Mouse (Mus musculus) embryonic facial prominence, embryonic 14.5 days (tissue): ENCODE data around the gene Amotl1. TPM values are rescaled to one million over a fixed set of nuclear protein-coding genes. Genes with fewer than 3 reads are reported as not detected.
A peak's percentile ranks its signal among the peaks of the same experiment; 100 is the strongest.

Experiments used
- ATAC-seq: fragments of 200-750 bp; cut with Nextera tagmentation; 2 replicates; pipeline ENCODE4 v1.8.0; 2017; ENCODE audit warnings: low read depth, moderate number of reproducible peaks, moderate TSS enrichment
- DNase-seq: peaks from one replicate; pipeline ENCODE4 v3.0.0-alpha.2; 2015; ENCODE audit warnings: low spot score
- H3K27ac ChIP-seq: fragments of 300-500 bp; sonication (generic); replicated peaks from 2 replicates; pipeline ENCODE4 v1.5.1; 2014; ENCODE audit warnings: low read depth, mild to moderate bottlenecking, low read length, moderate library complexity
- H3K27me3 ChIP-seq: fragments of 300-500 bp; sonication (generic); replicated peaks from 2 replicates; pipeline ENCODE4 v1.6.1; 2014; ENCODE audit warnings: low read length; ENCODE audit not compliant: control insufficient read depth, insufficient read depth
- H3K36me3 ChIP-seq: fragments of 300-500 bp; sonication (generic); 2 replicates; pipeline ENCODE4 v1.6.1; 2014; ENCODE audit warnings: low read length, mixed read lengths; ENCODE audit not compliant: control insufficient read depth, insufficient read depth
- H3K4me1 ChIP-seq: fragments of 300-500 bp; sonication (generic); 2 replicates; pipeline ENCODE4 v1.6.1; 2014; ENCODE audit warnings: antibody characterized with exemption, low read length; ENCODE audit not compliant: control insufficient read depth, insufficient read depth
- H3K4me2 ChIP-seq: fragments of 300-500 bp; sonication (generic); 2 replicates; pipeline ENCODE4 v1.6.1; 2014; ENCODE audit warnings: low read depth, mild to moderate bottlenecking, low read length, moderate library complexity, mixed read lengths
- H3K4me3 ChIP-seq: fragments of 300-500 bp; sonication (generic); 2 replicates; pipeline ENCODE4 v1.5.1; 2014; ENCODE audit warnings: low read depth, mild to moderate bottlenecking, low read length
- H3K9ac ChIP-seq: fragments of 300-500 bp; sonication (generic); 2 replicates; pipeline ENCODE4 v1.6.1; 2014; ENCODE audit warnings: low read depth, mild to moderate bottlenecking, low read length, moderate library complexity, mixed read lengths
- H3K9me3 ChIP-seq: fragments of 300-500 bp; sonication (generic); 2 replicates; pipeline ENCODE4 v1.6.1; 2016; ENCODE audit warnings: low read length; ENCODE audit not compliant: control insufficient read depth
- WGBS: fragments of 180-500 bp; shearing (Covaris S2); extraction: QIAGEN DNeasy Blood & Tissue Kit; methylation state at CpG from one replicate; pipeline ENCODE4 v1.1.7; 2014; 5-methylcytosine and 5-hydroxymethylcytosine counted together
- polyA plus RNA-seq: library from polyadenylated mRNA; unstranded; fragments of >200 nt; fragmentation: Nextera tagmentation; extraction: Ambion mirVana; gene quantifications from 2 replicates; pipeline ENCODE4 v1.2.1, GENCODE M21; 2014

The Amotl1 gene
- polyA plus RNA-seq, 1 experiment from 2014 or later: 49.1 TPM

DNA sequence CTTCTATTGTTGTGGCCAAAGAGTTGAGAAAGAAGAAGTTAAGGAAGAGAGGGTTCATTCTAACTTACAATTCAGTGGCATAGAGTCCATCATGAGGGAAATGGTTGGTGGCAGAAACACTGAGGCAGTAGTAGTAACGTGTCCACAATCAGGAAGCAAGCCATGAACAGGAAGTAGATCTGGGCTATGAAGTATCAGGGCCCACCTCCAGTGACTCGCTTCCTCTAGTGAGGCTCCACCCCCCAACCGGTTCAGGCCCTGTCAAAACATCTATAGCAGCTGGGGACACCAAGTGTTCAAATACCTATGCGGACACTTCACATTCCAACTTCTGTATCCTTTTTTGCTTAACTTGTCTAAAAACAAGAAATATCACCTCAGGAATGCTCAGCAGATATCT is 38.9 kb downstream of the Amotl1 start:
- no peak for DNase-seq
- Histone ChIP-seq H3K4me3 (no peak overlapping the region), H3K9ac (no peak overlapping the region), H3K9me3 (no peaks in the 10 kb centered on the region), H3K4me2 (no peak overlapping the region), H3K27ac (no peak overlapping the region), H3K4me1 (peaks cover 21% of the 10 kb centered on the region), H3K27me3 (no peaks in the 10 kb centered on the region), H3K36me3 (peaks cover 24% of the 10 kb centered on the region; the same call in 1 of the 2 replicates)
- no peak for ATAC-seq
- WGBS: 83% methylated on average over 4 of the region's 4 CpGs

DNA sequence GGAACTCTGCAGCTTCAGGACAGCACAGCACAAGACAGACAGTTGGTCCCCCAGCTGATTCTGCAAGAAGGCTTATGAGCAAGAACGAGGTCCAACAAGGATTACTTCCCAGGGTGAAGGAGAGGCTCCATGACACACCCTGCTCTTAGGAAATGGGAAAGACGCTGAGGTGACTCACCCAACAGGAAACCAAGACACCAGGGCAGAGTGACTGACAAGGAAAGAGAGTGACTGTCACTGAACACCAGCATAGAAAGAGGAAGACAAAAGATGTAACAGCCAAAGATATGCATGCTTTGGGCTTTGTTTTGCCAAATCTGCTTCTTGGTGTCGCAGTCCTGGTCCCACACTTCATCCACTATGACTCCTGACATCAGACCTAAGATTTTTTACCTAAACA is 40.5 kb downstream of the Amotl1 start:
- Histone ChIP-seq H3K4me3 (no peak overlapping the region), H3K9me3 (no peaks in the 10 kb centered on the region), H3K4me2 (no peak overlapping the region), H3K27me3 (no peaks in the 10 kb centered on the region), H3K27ac (no peak overlapping the region), H3K9ac (no peak overlapping the region), H3K4me1 (peaks cover 25% of the 10 kb centered on the region), H3K36me3 (peaks cover 24% of the 10 kb centered on the region)
- ATAC-seq (no peak), DNase-seq (no peak)
- WGBS: 78% methylated on average over 3 of the region's 3 CpGs

DNA sequence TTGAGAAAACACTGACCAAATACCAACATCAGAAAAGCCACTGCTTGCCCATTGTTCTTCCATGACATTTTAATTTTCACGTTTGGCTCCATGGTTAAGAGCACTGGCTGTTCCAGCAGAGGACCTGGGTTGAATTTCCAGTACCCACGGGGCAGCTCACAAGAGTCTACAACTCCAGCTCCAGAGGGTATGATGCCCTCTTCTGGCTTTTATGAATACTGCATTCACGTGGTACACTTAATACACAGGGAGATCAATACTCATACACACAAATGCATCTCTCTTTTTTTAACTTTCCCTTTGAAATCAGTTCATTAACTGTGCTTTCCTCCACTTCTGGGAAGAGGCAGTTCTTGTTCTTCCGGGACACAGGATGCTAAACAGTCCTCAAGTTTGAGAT is 41.4 kb downstream of the Amotl1 start:
- no peak overlapping the region for H3K9ac ChIP-seq
- H3K36me3 ChIP-seq: peaks cover 24% of the 10 kb centered on the region
- no peak for ATAC-seq
- H3K4me1 ChIP-seq: peaks cover 28% of the 10 kb centered on the region
- H3K27me3 ChIP-seq: no peaks in the 10 kb centered on the region
- no peak overlapping the region for H3K4me2 ChIP-seq
- WGBS: 74% methylated on average over 4 of the region's 4 CpGs
- no peak overlapping the region for H3K4me3 ChIP-seq
- no peak for DNase-seq
- no peak overlapping the region for H3K27ac ChIP-seq
- no peaks in the 10 kb centered on the region for H3K9me3 ChIP-seq

DNA sequence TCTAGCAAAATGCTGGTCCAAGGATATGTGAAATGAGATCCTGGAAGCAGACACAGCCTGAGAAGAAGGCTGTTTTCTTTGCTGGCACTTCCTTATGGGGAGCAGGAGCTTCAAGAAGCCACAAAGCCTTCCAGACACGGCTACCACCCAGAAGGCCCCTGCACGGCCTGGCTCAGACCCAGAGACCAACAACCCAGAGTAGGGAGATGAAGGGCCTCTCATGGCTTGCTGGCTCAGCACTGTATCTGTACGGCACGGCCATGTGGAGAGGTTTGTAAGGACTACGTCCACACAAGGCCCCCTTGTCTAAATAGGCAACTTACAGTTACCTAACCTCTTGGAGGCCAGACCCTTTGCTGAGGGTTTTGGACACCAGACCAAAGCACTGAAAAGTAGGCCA is 45.1 kb downstream of the Amotl1 start:
- peak overlapping the region; percentile 13; the same call in 1 of the 2 replicates for H3K27ac ChIP-seq

DNA sequence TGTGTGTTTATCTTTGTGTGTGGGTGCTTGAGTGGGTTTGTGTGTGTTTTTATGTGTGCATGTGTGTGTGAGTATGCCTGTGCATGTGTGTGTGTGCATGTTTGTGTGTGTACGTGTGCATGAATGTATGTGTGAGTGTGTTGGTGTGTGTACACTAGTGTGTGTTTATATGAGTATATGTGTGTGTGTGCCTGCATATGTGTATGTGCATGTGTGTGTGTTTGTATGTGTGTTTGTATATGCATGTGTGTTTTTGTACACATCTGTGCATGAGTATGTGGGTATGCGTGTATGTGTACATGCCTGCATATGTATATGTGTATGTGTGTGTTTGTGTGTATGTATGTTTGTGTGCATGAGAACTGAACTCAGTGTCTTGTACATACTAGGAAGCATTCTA is 46.7 kb downstream of the Amotl1 start:
- no peak for ATAC-seq

More for the DNA sequence above, 45.1 kb downstream of the Amotl1 start:
- 59% methylated on average over 5 of the region's 5 CpGs for WGBS
- ATAC-seq (peak; percentile 77; the same call in 1 of the 2 replicates), DNase-seq (peak; percentile 72)
- Histone ChIP-seq H3K4me1 (peaks cover 18% of the 10 kb centered on the region), H3K4me2 (no peak overlapping the region), H3K4me3 (no peak overlapping the region), H3K36me3 (peaks cover 35% of the 10 kb centered on the region), H3K27me3 (no peaks in the 10 kb centered on the region), H3K9me3 (no peaks in the 10 kb centered on the region), H3K9ac (no peak overlapping the region)

DNA sequence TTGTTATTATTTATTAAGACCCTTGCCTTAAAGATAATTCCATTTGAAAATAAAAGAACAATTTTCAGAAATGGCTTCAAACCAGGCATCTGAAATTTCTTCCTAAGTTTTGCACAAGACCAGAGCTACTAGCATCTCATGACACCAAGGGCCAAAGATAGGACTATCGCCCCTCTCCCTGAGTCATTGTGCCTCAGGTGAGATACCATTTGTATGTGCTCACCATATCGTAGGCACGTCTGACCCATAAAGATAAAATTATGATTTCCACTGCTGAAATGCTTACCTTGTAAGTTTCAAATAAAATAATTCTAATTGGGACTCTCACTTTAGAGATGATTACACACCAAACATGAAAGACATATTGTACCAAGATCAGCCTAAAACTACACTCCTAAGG is 47.4 kb downstream of the Amotl1 start:
- H3K27me3 ChIP-seq: no peaks in the 10 kb centered on the region
- no peak overlapping the region for H3K4me2 ChIP-seq
- no peak overlapping the region for H3K9ac ChIP-seq
- H3K36me3 ChIP-seq: peaks cover 41% of the 10 kb centered on the region
- H3K27ac ChIP-seq: no peak overlapping the region
- DNase-seq: no peak
- WGBS: 93% methylated on average over 3 of the region's 3 CpGs
- H3K4me1 ChIP-seq: peaks cover 18% of the 10 kb centered on the region
- no peak overlapping the region for H3K4me3 ChIP-seq
- H3K9me3 ChIP-seq: no peaks in the 10 kb centered on the region
- ATAC-seq: no peak

More for the DNA sequence above, 46.7 kb downstream of the Amotl1 start:
- H3K27me3 ChIP-seq: no peaks in the 10 kb centered on the region
- no peak overlapping the region for H3K4me2 ChIP-seq
- H3K27ac ChIP-seq: no peak overlapping the region
- H3K4me1 ChIP-seq: peaks cover 18% of the 10 kb centered on the region
- no peak overlapping the region for H3K4me3 ChIP-seq
- H3K9ac ChIP-seq: no peak overlapping the region
- 92% methylated on average over 2 of the region's 2 CpGs for WGBS
- no peaks in the 10 kb centered on the region for H3K9me3 ChIP-seq
- peaks cover 39% of the 10 kb centered on the region for H3K36me3 ChIP-seq
- DNase-seq: no peak

DNA sequence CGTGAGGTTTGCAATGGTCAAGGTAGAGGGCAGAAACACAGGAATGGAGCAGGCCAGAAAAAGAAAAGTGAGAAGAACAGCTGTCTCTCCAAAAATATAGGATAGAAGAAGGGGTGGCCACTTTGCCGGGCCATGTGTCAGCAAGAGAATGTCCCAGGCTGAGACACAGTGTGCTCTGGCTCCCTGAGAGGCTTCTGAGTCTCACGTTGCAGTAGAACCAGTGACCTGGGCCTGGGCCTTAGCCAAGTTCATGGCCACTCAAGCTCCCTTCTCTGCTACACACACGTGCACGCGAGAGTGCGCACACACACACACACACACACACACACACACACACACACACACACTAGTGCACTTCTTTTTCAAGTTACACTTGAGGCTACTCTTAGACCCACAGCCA is 48.0 kb downstream of the Amotl1 start:
- ATAC-seq: peak; percentile 64; the same call in 1 of the 2 replicates
- no peak overlapping the region for H3K4me3 ChIP-seq
- H3K9me3 ChIP-seq: no peaks in the 10 kb centered on the region
- H3K9ac ChIP-seq: no peak overlapping the region
- WGBS: 80% methylated on average over 7 of the region's 7 CpGs
- H3K27me3 ChIP-seq: no peaks in the 10 kb centered on the region
- peaks cover 47% of the 10 kb centered on the region for H3K36me3 ChIP-seq
- H3K4me1 ChIP-seq: peaks cover 16% of the 10 kb centered on the region
- peak overlapping the region; percentile 11; the same call in 1 of the 2 replicates for H3K27ac ChIP-seq
- DNase-seq: no peak
- H3K4me2 ChIP-seq: no peak overlapping the region

DNA sequence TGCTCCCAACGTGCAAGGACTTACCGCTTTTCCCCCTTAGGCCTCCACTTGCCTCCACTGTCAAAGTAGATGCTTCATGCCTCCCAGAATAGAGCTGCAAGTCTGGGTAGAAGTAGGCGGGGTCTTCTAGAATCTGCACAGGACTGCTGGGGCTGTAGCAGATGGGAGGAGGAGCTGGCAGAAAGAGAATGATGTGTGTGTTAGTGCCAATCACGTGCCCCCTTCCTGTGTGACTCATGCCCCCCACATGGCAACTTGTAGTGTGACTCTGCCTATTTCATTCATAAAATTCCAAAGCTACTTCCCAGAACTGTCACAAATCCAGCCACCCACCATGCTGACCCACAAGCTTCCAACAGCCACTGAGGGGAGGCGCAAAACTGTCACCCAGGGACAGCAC is 48.4 kb downstream of the Amotl1 start:
- peak; percentile 54 for ATAC-seq
- Histone ChIP-seq H3K27me3 (no peaks in the 10 kb centered on the region), H3K4me2 (no peak overlapping the region), H3K9ac (no peak overlapping the region), H3K4me3 (no peak overlapping the region), H3K9me3 (no peaks in the 10 kb centered on the region), H3K4me1 (peaks cover 16% of the 10 kb centered on the region), H3K36me3 (peaks cover 49% of the 10 kb centered on the region), H3K27ac (peak overlapping the region; percentile 11; the same call in 1 of the 2 replicates)
- no peak for DNase-seq
- WGBS: 81% methylated on average over 5 of the region's 5 CpGs

DNA sequence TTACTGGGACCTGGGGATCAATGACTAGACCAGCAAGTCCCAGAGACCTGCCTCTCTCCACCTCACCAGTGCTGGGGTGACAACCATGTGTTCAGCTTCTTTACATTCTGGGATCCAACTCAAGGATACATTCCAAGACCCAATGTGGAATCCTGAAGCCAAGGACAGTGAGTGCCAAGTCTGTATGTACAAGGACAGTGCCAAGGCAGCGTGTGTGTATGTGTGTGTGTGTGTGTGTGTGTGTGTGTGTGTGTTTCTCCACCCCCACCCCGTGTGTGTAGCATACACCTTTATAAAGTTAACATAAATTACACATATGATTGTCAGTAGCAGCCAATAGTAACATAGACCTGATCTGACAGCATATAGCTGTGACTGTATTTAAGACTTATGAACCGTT is 49.0 kb downstream of the Amotl1 start:
- no peak for DNase-seq
- H3K36me3 ChIP-seq: peaks cover 53% of the 10 kb centered on the region
- no peak overlapping the region for H3K4me3 ChIP-seq
- no peak overlapping the region for H3K27ac ChIP-seq
- no peaks in the 10 kb centered on the region for H3K27me3 ChIP-seq
- H3K4me2 ChIP-seq: no peak overlapping the region
- peaks cover 16% of the 10 kb centered on the region for H3K4me1 ChIP-seq
- WGBS: 92% methylated on average over 3 of the region's 3 CpGs
- no peaks in the 10 kb centered on the region for H3K9me3 ChIP-seq
- H3K9ac ChIP-seq: no peak overlapping the region
- ATAC-seq: no peak
